Mouse (Mus musculus) lung, postnatal 36 days (tissue): ENCODE results near the gene Defa33.
"Not testable (repeated sequence)": the region's sequence is repeated elsewhere in the genome, so short reads cannot be mapped to it uniquely, and the experiment has no call there.

Experiments used
- DNase-seq: peaks from one replicate; pipeline ENCODE4 v3.0.0; 2022; ENCODE audit warnings: mixed read lengths

Defa33 gene

GRCm38 (mm10) chr8:21391511-21391910 lies at the start of gene Defa33:
Defa33 (plus strand) TSS chr8:21391811.
- DNase-seq = not testable (repeated sequence)

GRCm38 (mm10) chr8:21378215-21378614 lies 13.4 kb upstream of the Defa33 start, which contains the start of gene Defa2:
Defa2 (plus strand) TSS chr8:21378515.
- not testable (repeated sequence) for DNase-seq

- DNase-seq = not testable (repeated sequence)
These were observed 35.5 kb downstream of the Defa33 start, which contains the start of gene Defa36 for GRCm38 (mm10) chr8:21427111-21427510. Defa36 (plus strand) TSS chr8:21427411.
